Mouse (Mus musculus) liver, embryonic 14.5 days (tissue): ENCODE measurements at regions not wholly inside any gene's neighbourhood (a gene's known extent, or its start where the extent isn't known, plus 50 kb on each side); places are given as distances from the start of the nearest gene placed in this dataset.

Experiments used
- ATAC-seq: fragments of 200-750 bp; cut with Nextera tagmentation; 2 replicates; pipeline ENCODE4 v1.8.0; 2017; ENCODE audit warnings: moderate number of reproducible peaks, mild to moderate bottlenecking, moderate library complexity; ENCODE audit not compliant: insufficient read depth
- DNase-seq, 3 experiments: peaks; one replicate each; pipeline ENCODE4 v3.0.0-alpha.2; 2012 to 2013; ENCODE audit warnings: low read depth in 3 of 3, low spot score in 3 of 3
- H3K27ac ChIP-seq: fragments of 300-500 bp; sonication (generic); 2 replicates; pipeline ENCODE4 v1.5.1; 2014; ENCODE audit warnings: moderate library complexity, mild to moderate bottlenecking, control low read depth, inconsistent platforms
- H3K27me3 ChIP-seq: fragments of 300-500 bp; sonication (generic); 2 replicates; pipeline ENCODE4 v1.6.1; 2014; ENCODE audit warnings: mild to moderate bottlenecking, low read length, moderate library complexity; ENCODE audit not compliant: control insufficient read depth, insufficient read depth
- H3K36me3 ChIP-seq: fragments of 300-500 bp; sonication (generic); replicated peaks from 2 replicates; pipeline ENCODE4 v1.6.1; 2014; ENCODE audit warnings: low read depth; ENCODE audit not compliant: control insufficient read depth, insufficient read depth
- H3K4me1 ChIP-seq, 2 experiments: fragments of 200-500 bp in 1 of 2; fragments of 300-500 bp in 1 of 2; sonication (generic) in 1 of 2; replicated peaks; 2 replicates each; pipeline ENCODE4 v1.6.1; 2012 to 2014; ENCODE audit warnings: antibody characterized with exemption in 1 of 2, inconsistent platforms in 1 of 2, low read length in 1 of 2; ENCODE audit not compliant: control insufficient read depth in 2 of 2, insufficient read depth in 2 of 2
- H3K4me2 ChIP-seq: fragments of 300-500 bp; sonication (generic); 2 replicates; pipeline ENCODE4 v1.6.1; 2014; ENCODE audit warnings: low read depth, mild to moderate bottlenecking, control low read depth, moderate library complexity
- H3K4me3 ChIP-seq, 2 experiments: fragments of 200-500 bp in 1 of 2; fragments of 300-500 bp in 1 of 2; sonication (generic) in 1 of 2; 2 replicates each; pipeline ENCODE4 v1.5.1; 2012 to 2014; ENCODE audit warnings: low read depth in 2 of 2, low read length in 2 of 2, mild to moderate bottlenecking in 2 of 2, control low read depth in 1 of 2, inconsistent platforms in 1 of 2, moderate library complexity in 1 of 2; ENCODE audit not compliant: insufficient read depth in 1 of 2
- H3K9ac ChIP-seq: fragments of 300-500 bp; sonication (generic); replicated peaks from 2 replicates; pipeline ENCODE4 v1.6.1; 2014; ENCODE audit warnings: mild to moderate bottlenecking, control low read depth, moderate library complexity
- H3K9me3 ChIP-seq: fragments of 300-500 bp; sonication (generic); 2 replicates; pipeline ENCODE4 v1.6.1; 2016; ENCODE audit warnings: low read length, mixed read lengths; ENCODE audit not compliant: control insufficient read depth
- CTCF ChIP-seq: IDR thresholded peaks from 2 replicates; pipeline ENCODE4 v1.5.1; 2016; ENCODE audit warnings: antibody characterized with exemption, low read depth, control low read depth
- EP300 ChIP-seq: IDR thresholded peaks from 2 replicates; pipeline ENCODE4 v1.6.1; 2016; ENCODE audit warnings: antibody characterized with exemption, low read depth
- WGBS: fragments of 180-500 bp; shearing (Covaris S2); extraction: QIAGEN DNeasy Blood & Tissue Kit; methylation state at CpG from one replicate; pipeline ENCODE4 v1.1.7; 2014; ENCODE audit not compliant: insufficient replicate concordance; 5-methylcytosine and 5-hydroxymethylcytosine counted together

DNA sequence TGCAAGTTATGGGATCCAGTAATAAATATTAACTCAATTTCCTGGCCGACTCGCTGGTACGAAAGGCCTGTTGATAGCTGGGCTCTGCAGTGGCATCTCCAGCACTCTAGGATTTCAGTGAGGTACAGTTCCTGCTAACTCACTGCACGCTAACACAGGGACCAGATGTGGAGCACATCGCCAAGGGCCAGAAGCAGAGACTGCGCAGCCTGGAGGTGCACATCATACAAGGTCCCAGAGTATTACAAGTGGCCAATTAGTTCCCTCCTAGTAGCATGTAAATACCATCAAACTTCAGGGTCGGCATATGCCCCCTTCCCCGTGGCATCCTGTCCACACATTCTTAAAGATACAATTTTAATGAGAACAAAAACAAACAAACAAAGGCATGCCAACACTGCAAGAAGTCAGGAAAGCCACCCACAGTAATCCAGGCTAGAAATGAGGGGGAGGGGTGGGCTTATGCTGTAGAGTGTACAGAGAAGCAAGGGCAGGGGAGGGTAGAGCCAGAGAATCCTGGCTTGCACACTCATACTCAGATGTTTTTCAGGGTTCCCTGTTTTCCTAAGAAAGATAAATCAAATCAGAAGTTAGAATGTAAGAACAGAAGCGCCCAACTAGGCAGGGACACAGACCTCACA is 419.9 kb upstream of the Mctp2 start:
- ATAC-seq: no peak

DNA sequence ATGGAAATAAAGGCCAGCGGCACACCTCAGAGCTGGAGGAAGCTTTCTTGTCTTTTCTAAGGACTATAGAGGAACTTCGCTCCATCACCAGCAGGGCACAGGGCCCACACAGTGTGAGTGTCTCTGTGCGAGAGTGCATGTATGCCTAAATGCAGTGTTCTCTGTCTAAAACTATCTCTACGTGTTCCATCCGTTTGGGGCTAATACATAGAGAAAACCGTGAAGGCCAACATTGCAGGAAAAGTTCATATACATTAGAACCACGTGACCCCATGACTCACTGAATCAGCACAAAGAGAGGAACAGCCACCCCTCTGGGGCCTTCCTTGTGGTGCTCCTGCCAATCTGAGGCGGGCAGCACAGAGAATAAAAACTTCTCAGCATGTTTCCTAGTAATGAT is 431.4 kb upstream of the Mctp2 start:
- 61% methylated on average over 8 of the region's 8 CpGs for WGBS
- Histone ChIP-seq H3K27me3 (no peaks in the 10 kb centered on the region), H3K9ac (no peak overlapping the region), H3K4me1 (no peaks in the 10 kb centered on the region), H3K9me3 (no peaks in the 10 kb centered on the region), H3K27ac (no peak overlapping the region), H3K4me3 (no peak overlapping the region), H3K36me3 (no peaks in the 10 kb centered on the region), H3K4me2 (no peak overlapping the region)
- DNase-seq (no peak), ATAC-seq (no peak)
- TF ChIP-seq EP300: no peak
- no peak for TF ChIP-seq CTCF

More for the DNA sequence above, 419.9 kb upstream of the Mctp2 start:
- Histone ChIP-seq H3K4me2 (no peak overlapping the region), H3K36me3 (no peaks in the 10 kb centered on the region), H3K4me3 (no peak overlapping the region), H3K4me1 (no peaks in the 10 kb centered on the region), H3K27ac (no peak overlapping the region), H3K9ac (no peak overlapping the region), H3K9me3 (no peaks in the 10 kb centered on the region), H3K27me3 (no peaks in the 10 kb centered on the region)
- 53% methylated on average over 9 of the region's 9 CpGs for WGBS
- DNase-seq: no peak
- TF ChIP-seq CTCF: no peak
- TF ChIP-seq EP300: no peak

DNA sequence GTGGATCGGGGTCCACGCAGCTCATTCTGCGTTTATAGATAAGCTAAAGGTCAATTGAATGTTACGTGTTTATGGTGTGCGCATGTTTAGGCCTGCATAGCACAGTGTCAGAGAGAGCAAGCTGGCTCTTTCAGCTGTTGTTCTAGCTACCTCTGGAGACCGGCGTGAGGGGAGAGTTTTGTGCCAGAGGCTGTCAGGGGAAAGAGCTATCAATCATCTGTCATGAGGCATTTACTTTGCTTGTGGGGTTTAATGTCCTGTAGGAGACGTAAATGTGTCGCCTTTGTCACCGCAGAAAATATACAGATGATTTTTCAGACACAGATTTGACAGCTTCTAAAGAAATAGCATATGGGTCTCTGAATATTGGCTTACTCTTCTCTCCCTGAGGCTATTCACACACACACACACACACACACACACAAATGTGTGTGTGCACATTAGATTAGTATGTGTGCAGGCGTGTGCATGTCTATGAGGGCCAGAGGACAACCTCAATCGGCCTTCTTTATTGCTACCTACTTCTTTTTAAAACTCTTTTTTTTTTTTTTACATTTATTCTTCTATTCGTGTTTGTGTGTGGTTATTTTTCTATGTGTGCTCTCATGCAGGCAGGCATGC is 432.0 kb upstream of the Mctp2 start:
- no peak overlapping the region for H3K9ac ChIP-seq
- H3K27ac ChIP-seq: no peak overlapping the region
- H3K36me3 ChIP-seq: no peaks in the 10 kb centered on the region
- no peaks in the 10 kb centered on the region for H3K4me1 ChIP-seq
- H3K9me3 ChIP-seq: no peaks in the 10 kb centered on the region
- H3K4me3 ChIP-seq: no peak overlapping the region
- 73% methylated on average over 13 of the region's 13 CpGs for WGBS
- no peak for DNase-seq
- ATAC-seq: no peak
- no peak overlapping the region for H3K4me2 ChIP-seq
- TF ChIP-seq CTCF (no peak), EP300 (no peak)
- no peaks in the 10 kb centered on the region for H3K27me3 ChIP-seq

DNA sequence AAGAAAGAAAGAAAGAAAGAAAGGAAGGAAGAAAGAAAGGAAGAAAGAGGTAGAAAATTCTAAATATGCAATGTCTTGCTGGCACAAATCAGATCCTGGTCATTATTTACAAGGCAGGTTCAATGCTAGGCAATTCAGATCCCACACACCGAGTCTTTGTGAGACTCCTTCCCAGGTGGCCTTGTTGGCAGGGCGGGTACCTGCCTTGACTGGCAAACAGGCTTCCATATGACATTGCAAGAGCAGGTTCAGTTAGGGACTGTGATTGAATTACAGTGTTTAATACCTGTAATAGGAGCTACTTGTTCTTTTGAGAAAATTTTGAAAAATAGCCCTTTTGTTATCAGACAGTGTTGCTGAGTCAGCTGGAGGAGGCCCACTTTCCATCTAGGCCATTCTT is 436.0 kb upstream of the Mctp2 start:
- TF ChIP-seq CTCF (no peak), EP300 (no peak)
- Histone ChIP-seq H3K4me1 (no peaks in the 10 kb centered on the region), H3K4me2 (no peak overlapping the region), H3K9ac (no peak overlapping the region), H3K27ac (no peak overlapping the region), H3K9me3 (no peaks in the 10 kb centered on the region), H3K4me3 (no peak overlapping the region), H3K36me3 (no peaks in the 10 kb centered on the region), H3K27me3 (no peaks in the 10 kb centered on the region)
- ATAC-seq (no peak), DNase-seq (no peak)
- WGBS: 36% methylated on average over 2 of the region's 2 CpGs

DNA sequence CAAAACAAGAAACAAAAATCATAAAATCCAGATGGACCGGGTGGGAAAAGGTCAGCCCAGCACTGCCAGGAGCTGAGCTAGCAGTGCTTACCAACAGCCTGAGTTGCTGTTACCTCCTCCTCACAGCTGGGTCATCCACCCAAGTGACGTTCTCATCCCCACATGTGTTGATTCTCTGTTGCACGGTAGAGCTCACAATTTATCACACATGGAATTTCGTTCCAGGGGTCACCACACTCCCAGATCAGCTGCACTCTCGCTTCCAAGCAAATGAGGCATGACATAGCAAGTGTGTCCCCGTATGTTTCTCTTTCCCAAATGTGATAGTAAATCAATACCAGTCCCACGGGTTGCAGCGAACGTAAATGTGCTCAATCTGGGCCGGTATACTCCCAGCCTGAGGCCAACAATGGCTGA is 445.1 kb upstream of the Mctp2 start:
- TF ChIP-seq EP300 (no peak), CTCF (no peak)
- no peaks in the 10 kb centered on the region for H3K27me3 ChIP-seq
- ATAC-seq (no peak), DNase-seq (no peak)
- no peaks in the 10 kb centered on the region for H3K9me3 ChIP-seq
- H3K9ac ChIP-seq: no peak overlapping the region
- H3K4me1 ChIP-seq: no peaks in the 10 kb centered on the region
- no peak overlapping the region for H3K4me3 ChIP-seq
- no peak overlapping the region for H3K27ac ChIP-seq
- H3K4me2 ChIP-seq: no peak overlapping the region
- H3K36me3 ChIP-seq: no peaks in the 10 kb centered on the region
- 54% methylated on average over 10 of the region's 10 CpGs for WGBS
